Mouse (Mus musculus) inflammation-experienced regulatory T-cells, adult 6 months (primary cell): Measurements from ENCODE around the gene Ngrn. TPM values are rescaled to one million over a fixed set of nuclear protein-coding genes. Genes with fewer than 3 reads are reported as not detected.

Experiments used
- ATAC-seq: one replicate; pipeline ENCODE4 v1.8.0; 2017
- polyA plus RNA-seq, 3 experiments: library from polyadenylated mRNA; unstranded; fragments of 100-300 nt; shearing (Covaris generic); gene quantifications; one replicate each; pipeline ENCODE4 v1.2.1; 2017

Gene Ngrn
- polyA plus RNA-seq, 3 experiments from 2014 or later, result 25.0 to 31.5 (median 26.9) TPM

DNA sequence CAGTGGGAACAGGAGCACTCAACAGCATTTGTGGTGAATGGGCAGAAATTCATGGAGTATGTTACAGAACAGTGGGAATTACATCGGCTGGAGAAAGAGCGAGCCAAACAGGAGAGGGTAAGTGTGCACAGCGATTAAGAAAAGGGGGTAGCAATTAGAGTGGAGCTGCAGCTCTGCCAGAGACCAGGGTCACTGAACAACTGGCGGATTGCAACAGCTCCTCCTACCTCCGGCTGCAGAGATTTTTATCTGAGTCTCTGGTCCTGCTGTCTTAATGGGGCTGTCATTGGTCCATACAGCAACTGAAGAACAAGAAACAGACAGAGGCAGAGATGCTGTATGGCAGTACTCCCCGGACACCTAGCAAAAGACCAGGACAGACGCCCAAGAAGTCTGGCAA, 49.8 kb downstream of the Ngrn start:
- no peak for ATAC-seq

Other genes starting within 250 kb of the Ngrn start
- gene Zfp710, start 236.4 kb upstream of the Ngrn start, polyA plus RNA-seq, result 1 to 10 TPM; 1.8 to 5.1 (median 4.4) TPM
- 10 to 100 TPM; 13.5 to 28.7 (median 20.3) TPM for gene Idh2, start 145.8 kb upstream of the Ngrn start, polyA plus RNA-seq
- 10 to 100 TPM; 17.4 to 22.3 (median 18.0) TPM for gene Sema4b, start 74.4 kb upstream of the Ngrn start, polyA plus RNA-seq
- gene Cib1, start 28.4 kb upstream of the Ngrn start, polyA plus RNA-seq, result 100 to 1,000 TPM in 1 of 3 experiments, 10 to 100 TPM in 2; 97.8 to 140 (median 99.4) TPM
- 10 to 100 TPM in 1 of 3 experiments, 1 to 10 TPM in 2; 5.7 to 10.3 (median 6.7) TPM for gene Gdpgp1, start 28.4 kb upstream of the Ngrn start, polyA plus RNA-seq
- gene Ttll13, start 14.8 kb upstream of the Ngrn start, polyA plus RNA-seq, result not detected
- gene Vps33b, start 8.4 kb downstream of the Ngrn start, polyA plus RNA-seq, result 10 to 100 TPM; 22.7 to 35.2 (median 25.1) TPM
- gene Prc1, start 33.2 kb downstream of the Ngrn start, polyA plus RNA-seq, result 100 to 1,000 TPM in 1 of 3 experiments, 10 to 100 TPM in 2; 11.6 to 139 (median 16.8) TPM
- gene Rccd1, start 63.2 kb downstream of the Ngrn start, polyA plus RNA-seq, result 10 to 100 TPM in 1 of 3 experiments, 1 to 10 TPM in 2; 3.4 to 10.0 (median 6.5) TPM
- gene Unc45a, start 79.8 kb downstream of the Ngrn start, polyA plus RNA-seq, result 10 to 100 TPM; 39.3 to 51.1 (median 40.1) TPM
- gene Hddc3, start 81.9 kb downstream of the Ngrn start, polyA plus RNA-seq, result 10 to 100 TPM in 1 of 3 experiments, 1 to 10 TPM in 2; 1.8 to 12.2 (median 8.2) TPM
- gene Man2a2, start 110.2 kb downstream of the Ngrn start, polyA plus RNA-seq, result 10 to 100 TPM; 11.1 to 30.9 (median 16.4) TPM
- 1 to 10 TPM in 2 of 3 experiments, under 1 TPM in 1; 0.54 to 5.8 (median 2.4) TPM for gene Fes, start 126.7 kb downstream of the Ngrn start, polyA plus RNA-seq
- gene Furin, start 144.2 kb downstream of the Ngrn start, polyA plus RNA-seq, result 10 to 100 TPM in 1 of 3 experiments, 1 to 10 TPM in 2; 8.4 to 19.1 (median 8.6) TPM